Mouse (Mus musculus): ENCODE data around the gene Cldn2. TPM values are rescaled to one million over a fixed set of nuclear protein-coding genes. Genes with fewer than 3 reads are reported as not detected.

The Cldn2 gene
- polyA plus RNA-seq, 1 experiment from 2014 or later, result not detected

GRCm38 (mm10) chrX:139841091-139841490, 40.5 kb downstream of the Cldn2 start:
- DNase-seq (ENCODE audit: low spot score) (no peak), ATAC-seq (ENCODE audit: insufficient number of reproducible peaks, low FRiP score, low TSS enrichment, low read depth) (no peak)
- Histone ChIP-seq H3K4me3 (ENCODE audit: low read depth, low read length) (no peak overlapping the region), H3K9me3 (ENCODE audit: control insufficient read depth, low read length) (no peaks in the 10 kb centered on the region), H3K27me3 (ENCODE audit: control insufficient read depth, insufficient read depth, low read length) (no peaks in the 10 kb centered on the region), H3K27ac (replicated peaks; ENCODE audit: low read depth, low read length) (no peak overlapping the region), H3K4me1 (ENCODE audit: control insufficient read depth, insufficient read depth, low read length) (no peaks in the 10 kb centered on the region), H3K36me3 (ENCODE audit: control insufficient read depth, insufficient read depth, low read length) (no peaks in the 10 kb centered on the region), H3K4me2 (ENCODE audit: low read depth, severe bottlenecking) (no peak overlapping the region), H3K9ac (ENCODE audit: low read length) (no peak overlapping the region)
- whole genome bisulfite sequencing, result 81% methylated on average over 6 of the region's 6 CpGs

DNA sequence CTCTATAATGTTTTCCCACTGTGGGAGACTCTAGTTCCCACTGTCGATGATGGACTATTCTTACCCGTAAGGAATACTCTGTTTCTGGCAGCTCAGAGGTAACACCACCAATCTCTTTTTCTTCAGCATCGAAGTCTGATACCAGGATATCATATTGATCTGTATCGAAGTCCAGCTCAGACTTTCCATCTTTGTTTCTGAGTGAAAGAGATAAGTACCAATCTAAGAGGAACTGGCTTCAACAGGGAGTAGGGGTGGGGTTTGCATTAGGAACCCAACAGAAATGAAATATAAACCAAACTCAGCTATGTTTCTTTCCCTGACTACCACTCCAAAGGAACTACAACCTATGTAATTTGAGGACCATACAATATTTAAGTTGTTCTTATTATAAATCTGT, 54.2 kb downstream of the Cldn2 start:
- no peak overlapping the region for H3K4me3 ChIP-seq (ENCODE audit: low read depth, low read length)
- ATAC-seq (ENCODE audit: insufficient number of reproducible peaks, low FRiP score, low TSS enrichment, low read depth) (no peak), DNase-seq (ENCODE audit: low spot score) (no peak)
- H3K36me3 ChIP-seq (ENCODE audit: control insufficient read depth, insufficient read depth, low read length), result no peaks in the 10 kb centered on the region
- no peaks in the 10 kb centered on the region for H3K27me3 ChIP-seq (ENCODE audit: control insufficient read depth, insufficient read depth, low read length)
- no peaks in the 10 kb centered on the region for H3K9me3 ChIP-seq (ENCODE audit: control insufficient read depth, low read length)
- 93% methylated on average over 4 of the region's 4 CpGs for WGBS
- H3K9ac ChIP-seq (ENCODE audit: low read length), result no peak overlapping the region
- H3K4me2 ChIP-seq (ENCODE audit: low read depth, severe bottlenecking), result no peak overlapping the region
- no peaks in the 10 kb centered on the region for H3K4me1 ChIP-seq (ENCODE audit: control insufficient read depth, insufficient read depth, low read length)
- no peak overlapping the region for H3K27ac ChIP-seq (replicated peaks; ENCODE audit: low read depth, low read length)

- DNase-seq (ENCODE audit: low spot score) (no peak), ATAC-seq (ENCODE audit: insufficient number of reproducible peaks, low FRiP score, low TSS enrichment, low read depth) (no peak)
- Histone ChIP-seq H3K27me3 (ENCODE audit: control insufficient read depth, insufficient read depth, low read length) (no peaks in the 10 kb centered on the region), H3K27ac (replicated peaks; ENCODE audit: low read depth, low read length) (no peak overlapping the region), H3K4me3 (ENCODE audit: low read depth, low read length) (no peak overlapping the region), H3K9ac (ENCODE audit: low read length) (no peak overlapping the region), H3K9me3 (ENCODE audit: control insufficient read depth, low read length) (no peaks in the 10 kb centered on the region), H3K4me2 (ENCODE audit: low read depth, severe bottlenecking) (no peak overlapping the region), H3K4me1 (ENCODE audit: control insufficient read depth, insufficient read depth, low read length) (no peaks in the 10 kb centered on the region), H3K36me3 (ENCODE audit: control insufficient read depth, insufficient read depth, low read length) (no peaks in the 10 kb centered on the region)
- 84% methylated on average over 5 of the region's 5 CpGs for WGBS
Observed at GRCm38 (mm10) chrX:139859402-139859801, 58.8 kb downstream of the Cldn2 start.

Other genes with a start within 250 kb of the Cldn2 start
- gene Rnf128, start 237.5 kb upstream of the Cldn2 start, polyA plus RNA-seq (2014; fragmentation: Nextera tagmentation; extraction: Ambion mirVana), result 3.2 and 3.9 TPM in 2 replicates
- 0.75 and 0.92 TPM in 2 replicates for gene Tbc1d8b, start 115.8 kb upstream of the Cldn2 start, polyA plus RNA-seq (2014; fragmentation: Nextera tagmentation; extraction: Ambion mirVana)
- 0.50 TPM in 1 of 2 replicates, not detected in the other for gene Gm15013, start 86.3 kb upstream of the Cldn2 start, polyA plus RNA-seq (2014; fragmentation: Nextera tagmentation; extraction: Ambion mirVana)
- gene Ripply1, start 18.5 kb upstream of the Cldn2 start, polyA plus RNA-seq (2014; fragmentation: Nextera tagmentation; extraction: Ambion mirVana), result not detected in 2 replicates
- 7.2 and 10.1 TPM in 2 replicates for gene Morc4, start 70.8 kb downstream of the Cldn2 start, polyA plus RNA-seq (2014; fragmentation: Nextera tagmentation; extraction: Ambion mirVana)
- gene Rbm41, start 197.8 kb downstream of the Cldn2 start, polyA plus RNA-seq (2014; fragmentation: Nextera tagmentation; extraction: Ambion mirVana), result 8.4 and 8.7 TPM in 2 replicates